Mouse (Mus musculus) small intestine, adult 2 months (tissue): ENCODE data around the gene Zfp365. TPM values are rescaled to one million over a fixed set of nuclear protein-coding genes. Genes with fewer than 3 reads are reported as not detected.

ENCODE experiments used
- H3K27ac ChIP-seq: fragments of 200-500 bp; 2 replicates; pipeline ENCODE4 v1.5.1; 2012; ENCODE audit warnings: low read depth, low read length, control low read depth, inconsistent platforms; ENCODE audit not compliant: insufficient read depth
- H3K27me3 ChIP-seq: fragments of 200-500 bp; 2 replicates; pipeline ENCODE4 v1.6.1; 2012; ENCODE audit warnings: mild to moderate bottlenecking, moderate library complexity, low read length, inconsistent platforms; ENCODE audit not compliant: control insufficient read depth, insufficient read depth
- H3K36me3 ChIP-seq: fragments of 200-500 bp; 2 replicates; pipeline ENCODE4 v1.6.1; 2012; ENCODE audit warnings: mild to moderate bottlenecking, low read length, control low read depth, inconsistent platforms; ENCODE audit not compliant: control insufficient read depth, insufficient read depth
- H3K4me1 ChIP-seq: fragments of 200-500 bp; 2 replicates; pipeline ENCODE4 v1.6.1; 2012; ENCODE audit warnings: low read length, inconsistent platforms, mixed read lengths; ENCODE audit not compliant: control insufficient read depth, insufficient read depth, insufficient read length
- H3K4me3 ChIP-seq: fragments of 200-500 bp; 2 replicates; pipeline ENCODE4 v1.5.1; 2012; ENCODE audit warnings: low read depth, mild to moderate bottlenecking, control low read depth, inconsistent platforms, low read length, moderate library complexity
- CTCF ChIP-seq: fragments of 200-500 bp; IDR thresholded peaks from 2 replicates; pipeline ENCODE4 v1.5.1; 2012; ENCODE audit warnings: low read depth, mild to moderate bottlenecking, control low read depth, inconsistent platforms, low read length, moderate library complexity, mixed read lengths; ENCODE audit not compliant: insufficient replicate concordance, insufficient read length; ENCODE audit errors: extremely low read depth
- POLR2A ChIP-seq: fragments of 200-500 bp; IDR thresholded peaks from 2 replicates; pipeline ENCODE4 v1.6.1; 2012; ENCODE audit warnings: low read depth, mild to moderate bottlenecking, control low read depth, inconsistent platforms, low read length, moderate library complexity
- WGBS: fragments of 180-500 bp; shearing (Covaris S2); methylation state at CpG from one replicate; pipeline ENCODE4 v1.1.7; 2018; 5-methylcytosine and 5-hydroxymethylcytosine counted together
- polyA plus RNA-seq: library from polyadenylated mRNA; depleted of rRNA; stranded (reverse); fragments of >200 nt; gene quantifications from 2 replicates; pipeline ENCODE4 v1.2.3, GENCODE M21; 2012

Gene Zfp365
- polyA plus RNA-seq, 1 experiment, result 0.06 TPM

DNA sequence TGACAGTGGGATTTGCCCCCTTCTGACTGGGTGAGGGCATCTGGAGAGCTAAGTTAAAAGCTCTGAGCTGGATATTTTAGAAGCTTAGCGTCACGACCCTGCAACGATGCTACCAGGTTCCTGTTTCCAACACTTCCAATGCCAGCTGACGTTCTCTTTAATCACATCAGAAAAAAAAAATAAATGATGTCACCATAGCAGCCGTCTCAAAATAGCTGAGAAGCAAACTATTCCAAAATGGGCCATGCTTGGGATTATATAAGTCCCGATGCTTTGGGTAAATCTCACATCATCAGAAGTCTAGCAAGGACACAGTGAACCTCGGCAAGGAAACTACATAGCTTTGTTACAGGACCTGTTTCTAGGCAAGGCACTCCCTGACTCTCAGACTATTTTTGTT lies 9.1 kb downstream of the Zfp365 start:
- H3K27ac ChIP-seq, result no peak overlapping the region
- TF ChIP-seq POLR2A (no peak), CTCF (no peak)
- no peaks in the 10 kb centered on the region for H3K36me3 ChIP-seq
- no peaks in the 10 kb centered on the region for H3K4me1 ChIP-seq
- WGBS, result 74% methylated on average over 7 of the region's 7 CpGs
- H3K4me3 ChIP-seq, result no peak overlapping the region
- H3K27me3 ChIP-seq, result no peaks in the 10 kb centered on the region

- WGBS, result 39% methylated on average over 5 of the region's 5 CpGs
- TF ChIP-seq CTCF, result no peak
- TF ChIP-seq POLR2A, result no peak
- H3K4me3 ChIP-seq, result no peak overlapping the region
- no peaks in the 10 kb centered on the region for H3K4me1 ChIP-seq
- H3K27ac ChIP-seq, result no peak overlapping the region
- H3K27me3 ChIP-seq, result no peaks in the 10 kb centered on the region
- no peaks in the 10 kb centered on the region for H3K36me3 ChIP-seq
These were observed 11.3 kb downstream of the Zfp365 start for GRCm38 (mm10) chr10:67901179-67901578.

DNA sequence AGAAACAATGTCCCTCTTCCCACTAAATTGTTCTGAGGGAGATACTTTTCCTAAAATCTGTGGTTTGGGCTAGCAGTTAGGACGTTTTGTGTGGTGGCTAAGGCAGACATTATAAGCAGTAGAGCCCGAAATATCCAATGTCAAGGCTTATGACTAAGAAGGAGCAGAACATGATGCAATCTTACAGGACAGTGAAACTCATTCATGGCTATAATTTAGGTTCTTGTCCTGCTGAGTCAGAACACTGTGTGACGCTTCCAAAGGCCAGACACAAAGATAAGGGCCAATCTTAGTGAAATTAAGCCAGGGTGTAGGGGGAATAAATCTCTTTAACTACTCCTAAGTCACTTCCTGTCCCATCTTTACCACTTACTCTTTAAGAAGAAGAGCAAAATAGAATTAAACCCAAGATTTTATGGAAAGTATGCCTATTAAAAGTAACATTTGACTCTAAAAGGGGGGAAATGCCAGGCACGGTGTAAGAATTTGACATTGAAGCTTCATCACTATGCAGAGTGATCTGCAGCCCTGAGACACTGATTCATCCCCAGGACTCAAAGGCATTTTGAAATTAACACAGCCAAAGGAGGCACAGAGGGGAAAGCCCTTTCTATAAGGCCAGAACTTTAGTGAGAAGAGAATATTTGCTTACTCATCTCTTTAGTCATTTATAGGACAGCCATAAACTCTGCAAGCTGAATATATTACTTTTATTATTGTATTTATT lies 13.3 kb downstream of the Zfp365 start:
- Histone ChIP-seq H3K36me3 (no peaks in the 10 kb centered on the region), H3K27ac (no peak overlapping the region), H3K27me3 (no peaks in the 10 kb centered on the region), H3K4me1 (no peaks in the 10 kb centered on the region), H3K4me3 (no peak overlapping the region)
- TF ChIP-seq CTCF, result no peak
- TF ChIP-seq POLR2A, result no peak
- WGBS, result 63% methylated on average over 4 of the region's 4 CpGs

GRCm38 (mm10) chr10:67898355-67898935 lies 14.0 kb downstream of the Zfp365 start:
- Histone ChIP-seq H3K36me3 (no peaks in the 10 kb centered on the region), H3K4me1 (no peaks in the 10 kb centered on the region), H3K27me3 (no peaks in the 10 kb centered on the region), H3K4me3 (no peak overlapping the region), H3K27ac (no peak overlapping the region)
- 84% methylated on average over 9 of the region's 9 CpGs for WGBS
- no peak for TF ChIP-seq POLR2A
- TF ChIP-seq CTCF, result no peak

DNA sequence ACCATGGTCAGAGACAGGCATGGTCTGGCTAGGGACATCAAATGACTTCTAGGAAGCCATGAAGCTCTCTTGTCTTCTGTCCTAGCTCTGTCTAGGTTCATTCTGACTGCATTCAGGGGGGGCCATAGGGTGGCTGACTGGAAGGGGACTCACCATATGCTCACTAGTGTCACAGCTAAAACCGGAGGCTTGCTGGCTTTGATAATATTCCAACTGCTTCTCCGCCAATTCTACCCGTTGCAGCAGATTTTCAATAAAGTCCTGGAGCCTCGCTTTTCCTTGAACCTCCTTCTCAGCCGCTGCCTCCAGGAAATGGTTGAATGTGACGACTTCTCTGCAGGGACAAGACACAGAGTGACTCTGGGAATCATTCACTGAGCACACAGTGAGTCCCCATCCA lies 15.2 kb downstream of the Zfp365 start:
- H3K4me1 ChIP-seq, result no peaks in the 10 kb centered on the region
- no peak overlapping the region for H3K4me3 ChIP-seq
- H3K27ac ChIP-seq, result no peak overlapping the region
- TF ChIP-seq POLR2A, result no peak
- no peak for TF ChIP-seq CTCF
- H3K36me3 ChIP-seq, result no peaks in the 10 kb centered on the region
- 82% methylated on average over 6 of the region's 6 CpGs for WGBS
- H3K27me3 ChIP-seq, result no peaks in the 10 kb centered on the region

GRCm38 (mm10) chr10:67894683-67895082 lies 17.8 kb downstream of the Zfp365 start:
- H3K36me3 ChIP-seq, result no peaks in the 10 kb centered on the region
- 82% methylated on average over 7 of the region's 7 CpGs for WGBS
- no peak for TF ChIP-seq CTCF
- no peak for TF ChIP-seq POLR2A
- H3K27ac ChIP-seq, result no peak overlapping the region
- H3K27me3 ChIP-seq, result no peaks in the 10 kb centered on the region
- no peaks in the 10 kb centered on the region for H3K4me1 ChIP-seq
- H3K4me3 ChIP-seq, result no peak overlapping the region

GRCm38 (mm10) chr10:67894059-67894458 lies 18.4 kb downstream of the Zfp365 start:
- Histone ChIP-seq H3K4me1 (no peaks in the 10 kb centered on the region), H3K36me3 (no peaks in the 10 kb centered on the region), H3K27ac (no peak overlapping the region), H3K27me3 (no peaks in the 10 kb centered on the region), H3K4me3 (no peak overlapping the region)
- TF ChIP-seq POLR2A (no peak), CTCF (no peak)
- 78% methylated on average over 8 of the region's 8 CpGs for WGBS
